Mouse (Mus musculus) lung, postnatal 0 days (tissue): ENCODE results near the gene Tagln. TPM values are rescaled to one million over a fixed set of nuclear protein-coding genes. Genes with fewer than 3 reads are reported as not detected.

Source experiments
- ATAC-seq: fragments of 200-750 bp; cut with Nextera tagmentation; 2 replicates; pipeline ENCODE4 v1.8.0; 2017; ENCODE audit warnings: moderate library complexity
- DNase-seq: peaks from one replicate; pipeline ENCODE4 v3.0.0-alpha.2; 2016; ENCODE audit warnings: low spot score
- H3K27ac ChIP-seq: fragments of 300-500 bp; sonication (generic); 2 replicates; pipeline ENCODE4 v1.5.1; 2014; ENCODE audit warnings: antibody characterized with exemption, mild to moderate bottlenecking, low read length, mixed read lengths
- H3K27me3 ChIP-seq: fragments of 300-500 bp; sonication (generic); replicated peaks from 2 replicates; pipeline ENCODE4 v1.6.1; 2014; ENCODE audit warnings: low read length, mixed read lengths; ENCODE audit not compliant: insufficient read depth
- H3K36me3 ChIP-seq: fragments of 300-500 bp; sonication (generic); 2 replicates; pipeline ENCODE4 v1.6.1; 2014; ENCODE audit warnings: low read length, mixed read lengths; ENCODE audit not compliant: insufficient read depth
- H3K4me1 ChIP-seq: fragments of 300-500 bp; sonication (generic); 2 replicates; pipeline ENCODE4 v1.6.1; 2014; ENCODE audit warnings: antibody characterized with exemption, low read depth, low read length, mixed read lengths; ENCODE audit not compliant: insufficient read depth
- H3K4me2 ChIP-seq: fragments of 300-500 bp; sonication (generic); replicated peaks from 2 replicates; pipeline ENCODE4 v1.6.1; 2014; ENCODE audit warnings: low read depth, mild to moderate bottlenecking, low read length, moderate library complexity, mixed read lengths
- H3K4me3 ChIP-seq: fragments of 300-500 bp; sonication (generic); 2 replicates; pipeline ENCODE4 v1.5.1; 2014; ENCODE audit warnings: low read depth, low read length
- H3K9ac ChIP-seq: fragments of 300-500 bp; sonication (generic); replicated peaks from 2 replicates; pipeline ENCODE4 v1.6.1; 2014; ENCODE audit warnings: low read depth, mild to moderate bottlenecking
- H3K9me3 ChIP-seq: fragments of 300-500 bp; sonication (generic); 2 replicates; pipeline ENCODE4 v1.6.1; 2016; ENCODE audit warnings: low read length, mixed read lengths
- CTCF ChIP-seq: IDR thresholded peaks from 2 replicates; pipeline ENCODE4 v1.5.1; 2016; ENCODE audit warnings: antibody characterized with exemption, mild to moderate bottlenecking
- EP300 ChIP-seq: IDR thresholded peaks from 2 replicates; pipeline ENCODE4 v1.6.1; 2016; ENCODE audit warnings: antibody characterized with exemption, mild to moderate bottlenecking, control low read depth
- WGBS: fragments of 180-500 bp; shearing (Covaris S2); extraction: QIAGEN DNeasy Blood & Tissue Kit; methylation state at CpG from one replicate; pipeline ENCODE4 v1.1.7; 2014; 5-methylcytosine and 5-hydroxymethylcytosine counted together
- polyA plus RNA-seq: library from polyadenylated mRNA; unstranded; fragments of >200 nt; fragmentation: Nextera tagmentation; extraction: Ambion mirVana; gene quantifications from 2 replicates; pipeline ENCODE4 v1.2.1, GENCODE M21; 2015

The Tagln gene
- polyA plus RNA-seq: 153 and 184 TPM in 2 replicates

- Histone ChIP-seq H3K27me3 (no peaks in the 10 kb centered on the region), H3K9ac (peak within 1 kb of the TSS; percentile 34; the same call in 1 of the 2 replicates), H3K9me3 (no peaks in the 10 kb centered on the region), H3K4me2 (peak within 1 kb of the TSS; percentile 42), H3K27ac (peak within 1 kb of the TSS; percentile 59), H3K4me3 (0 out of 2 replicates have a peak within 1 kb of the TSS, but pooled peaks have one; percentile 10), H3K4me1 (peaks cover 11% of the 10 kb centered on the region; the same call in 1 of the 2 replicates), H3K36me3 (peaks cover 22% of the 10 kb centered on the region)
- 3% methylated on average over 21 of the region's 21 CpGs for WGBS
- ATAC-seq (peak; percentile 79), DNase-seq (peak; percentile 78)
- TF ChIP-seq CTCF (no peak), EP300 (no peak)
Observed at GRCm38 (mm10) chr9:45935628-45936210, at the start of gene Tagln. Gene Tagln (minus strand): TSS chr9:45936058.

- Histone ChIP-seq H3K9me3 (no peaks in the 10 kb centered on the region), H3K27me3 (no peaks in the 10 kb centered on the region), H3K9ac (peak overlapping the region; percentile 82), H3K27ac (peak overlapping the region; percentile 93), H3K4me3 (peak overlapping the region; percentile 94), H3K4me1 (no peaks in the 10 kb centered on the region; the same call in 1 of the 2 replicates), H3K36me3 (no peaks in the 10 kb centered on the region), H3K4me2 (peak overlapping the region; percentile 75)
- under 1% methylated on average over 4 of the region's 4 CpGs for WGBS
- ATAC-seq: peak; percentile 76
- DNase-seq: peak; percentile 87
- TF ChIP-seq CTCF (no peak), EP300 (0 out of 2 replicates have a peak, but pooled peaks have one; percentile 10)
Observed at GRCm38 (mm10) chr9:45985229-45985567, 49.3 kb upstream of the Tagln start.

- peak; percentile 91 for DNase-seq
- Histone ChIP-seq H3K27me3 (no peaks in the 10 kb centered on the region), H3K4me1 (no peaks in the 10 kb centered on the region; the same call in 1 of the 2 replicates), H3K27ac (peak overlapping the region; percentile 93), H3K4me2 (peak overlapping the region; percentile 75), H3K9ac (peak overlapping the region; percentile 82), H3K4me3 (peak overlapping the region; percentile 94), H3K9me3 (no peaks in the 10 kb centered on the region), H3K36me3 (no peaks in the 10 kb centered on the region)
- ATAC-seq: peak; percentile 92
- no peak for TF ChIP-seq EP300
- no peak for TF ChIP-seq CTCF
- under 1% methylated on average over 60 of the region's 76 CpGs for WGBS
Observed at GRCm38 (mm10) chr9:45984409-45985228, 48.8 kb upstream of the Tagln start.

GRCm38 (mm10) chr9:45983676-45984408 is 48.0 kb upstream of the Tagln start:
- H3K4me3 ChIP-seq: peak overlapping the region; percentile 94
- H3K27ac ChIP-seq: peak overlapping the region; percentile 93
- H3K36me3 ChIP-seq: no peaks in the 10 kb centered on the region
- no peaks in the 10 kb centered on the region; the same call in 1 of the 2 replicates for H3K4me1 ChIP-seq
- DNase-seq (peak; percentile 42), ATAC-seq (peak; percentile 20)
- no peaks in the 10 kb centered on the region for H3K9me3 ChIP-seq
- H3K4me2 ChIP-seq: peak overlapping the region; percentile 75
- no peaks in the 10 kb centered on the region for H3K27me3 ChIP-seq
- TF ChIP-seq CTCF (peak; percentile 53), EP300 (no peak)
- H3K9ac ChIP-seq: peak overlapping the region; percentile 82
- WGBS: 1% methylated on average over 23 of the region's 23 CpGs

GRCm38 (mm10) chr9:45981331-45981730 is 45.5 kb upstream of the Tagln start:
- Histone ChIP-seq H3K4me3 (no peak overlapping the region), H3K9ac (no peak overlapping the region), H3K4me2 (no peak overlapping the region), H3K27ac (no peak overlapping the region), H3K36me3 (no peaks in the 10 kb centered on the region), H3K27me3 (no peaks in the 10 kb centered on the region), H3K4me1 (no peaks in the 10 kb centered on the region; the same call in 1 of the 2 replicates), H3K9me3 (no peaks in the 10 kb centered on the region)
- ATAC-seq: no peak
- TF ChIP-seq EP300 (no peak), CTCF (peak; percentile 40)
- DNase-seq: no peak

- H3K27me3 ChIP-seq: no peaks in the 10 kb centered on the region
- no peaks in the 10 kb centered on the region; the same call in 1 of the 2 replicates for H3K4me1 ChIP-seq
- no peak overlapping the region for H3K9ac ChIP-seq
- no peaks in the 10 kb centered on the region; the same call in 1 of the 2 replicates for H3K36me3 ChIP-seq
- no peak for ATAC-seq
- 91% methylated on average over 1 of the region's 1 CpGs for WGBS
- DNase-seq: no peak
- no peak overlapping the region for H3K4me3 ChIP-seq
- no peak overlapping the region for H3K27ac ChIP-seq
- H3K9me3 ChIP-seq: no peaks in the 10 kb centered on the region
- H3K4me2 ChIP-seq: no peak overlapping the region
- no peak for TF ChIP-seq CTCF
- TF ChIP-seq EP300: no peak
Observed at GRCm38 (mm10) chr9:45980611-45981010, 44.8 kb upstream of the Tagln start.
